Mouse (Mus musculus): Measurements from ENCODE around the gene Olfr745. TPM values are rescaled to one million over a fixed set of nuclear protein-coding genes. Genes with fewer than 3 reads are reported as not detected.

The Olfr745 gene
- not detected for total RNA-seq (2021)

DNA sequence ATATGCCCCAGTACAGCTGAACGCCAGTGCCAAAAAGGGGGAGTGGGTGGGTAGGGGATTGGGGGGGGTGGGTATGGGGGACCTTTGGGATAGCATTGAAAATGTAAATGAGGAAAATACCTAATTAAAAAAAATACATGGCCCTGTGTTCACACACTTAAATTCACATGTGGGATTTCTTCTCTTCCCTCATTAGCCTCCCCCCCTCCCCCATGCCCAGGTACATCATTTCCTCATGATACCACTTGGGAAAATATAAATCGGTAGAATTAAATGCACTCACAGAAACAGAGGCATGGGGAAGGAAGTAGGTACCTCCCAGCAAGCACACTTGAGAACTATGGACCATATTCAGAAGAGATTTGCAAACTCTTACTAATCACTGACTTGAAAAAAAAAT is at the start of gene Olfr745:
TSS of gene Olfr745 (plus strand) at position 301 of the 400 bp plus-strand sequence.
- no peak for DNase-seq
- intact Hi-C loops (cut with DNase I) = no loop called here

DNA sequence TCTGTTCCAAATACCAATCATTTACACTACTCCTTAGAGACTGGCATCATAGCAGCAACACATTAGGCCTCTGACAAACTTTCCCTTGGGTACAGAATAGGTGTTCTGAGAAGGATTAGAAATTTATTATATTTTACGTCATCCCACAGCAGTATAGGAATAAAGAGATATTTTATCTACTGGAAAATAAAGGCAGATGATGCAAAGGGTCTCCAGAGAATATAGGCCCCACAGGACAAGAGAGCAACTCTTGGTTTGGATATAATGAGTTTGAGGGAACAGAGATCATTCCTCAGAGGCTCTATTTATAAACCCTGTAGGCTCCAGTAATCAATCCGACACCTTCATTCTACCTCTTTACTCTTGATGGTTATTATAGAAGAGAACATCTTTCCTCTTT is 24.6 kb upstream of the Olfr745 start, which contains the start of gene Olfr744:
TSS of gene Olfr744 (plus strand) at position 301 of the 400 bp plus-strand sequence.
- intact Hi-C loops (cut with DNase I) = no loop called here
- DNase-seq = no peak

DNA sequence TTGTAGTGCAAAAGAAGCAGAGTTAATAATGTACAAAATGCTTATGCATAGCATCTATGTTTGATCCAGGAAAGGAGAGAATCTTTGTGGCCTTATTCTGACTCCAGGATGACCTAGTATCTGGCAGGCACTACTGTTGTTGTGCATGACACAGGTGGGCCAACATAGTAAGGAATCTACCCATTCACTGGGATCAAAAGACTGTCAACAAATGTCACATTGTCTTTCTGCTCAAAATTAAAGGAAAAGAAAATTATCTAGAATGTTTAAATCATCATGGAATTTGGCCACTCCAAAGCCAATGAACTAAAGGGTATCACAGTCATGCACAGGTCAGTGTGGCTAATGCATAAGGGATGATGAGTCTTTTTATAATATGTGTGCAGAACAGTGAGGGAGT is 7.6 kb downstream of the Olfr745 start, which contains the start of gene Olfr746:
TSS of gene Olfr746 (plus strand) at position 301 of the 400 bp plus-strand sequence.
- intact Hi-C loops (cut with DNase I) = no loop called here
- no peak for DNase-seq

DNA sequence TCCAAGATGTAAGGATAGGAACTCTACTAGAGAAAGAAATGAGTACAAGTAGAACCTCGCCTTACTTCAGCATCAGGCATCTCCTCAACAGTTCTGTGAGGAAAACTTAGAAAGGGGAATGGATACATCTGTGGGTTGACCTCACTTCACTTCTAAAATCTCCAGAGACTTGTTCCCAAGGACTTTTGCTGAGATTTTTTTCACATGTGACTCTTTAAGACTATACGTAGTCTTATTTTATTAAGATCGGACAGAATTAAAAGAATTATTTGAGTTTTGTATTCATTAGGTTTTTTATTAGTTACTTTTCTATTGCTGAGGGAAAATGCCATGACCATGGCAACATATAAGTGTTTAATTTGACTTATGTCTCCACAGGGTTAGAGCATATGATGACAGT is 53.9 kb downstream of the Olfr745 start, which contains the start of gene Olfr747:
TSS of gene Olfr747 (minus strand) at position 101 of the 400 bp plus-strand sequence.
- no peak for DNase-seq
- intact Hi-C loops (cut with DNase I) = no loop called here

Other genes starting within 250 kb of the Olfr745 start
- not detected for gene Olfr738, start 231.8 kb upstream of the Olfr745 start, total RNA-seq (2021)
- not detected for gene Olfr739, start 220.8 kb upstream of the Olfr745 start, total RNA-seq (2021)
- gene Olfr740, start 193.8 kb upstream of the Olfr745 start, total RNA-seq (2021) = not detected
- not detected for gene Olfr741, start 166.7 kb upstream of the Olfr745 start, total RNA-seq (2021)
- not detected for gene Olfr742, start 135.8 kb upstream of the Olfr745 start, total RNA-seq (2021)
- not detected for gene Olfr743, start 117.5 kb upstream of the Olfr745 start, total RNA-seq (2021)
- gene Olfr744, start 24.5 kb upstream of the Olfr745 start, total RNA-seq (2021) = not detected
- not detected for gene Olfr746, start 7.7 kb downstream of the Olfr745 start, total RNA-seq (2021)
- gene Olfr747, start 53.8 kb downstream of the Olfr745 start, total RNA-seq (2021) = not detected
- not detected for gene Olfr748, start 68.0 kb downstream of the Olfr745 start, total RNA-seq (2021)
- gene Olfr749, start 105.7 kb downstream of the Olfr745 start, total RNA-seq (2021) = not detected
- gene Ttc5, start 146.1 kb downstream of the Olfr745 start, total RNA-seq (2021) = 10 to 100 TPM; 22.9 to 26.8 TPM
- not detected for gene Ccnb1ip1, start 168.3 kb downstream of the Olfr745 start, total RNA-seq (2021)
- 10 to 100 TPM; 18.7 to 20.0 TPM for gene Parp2, start 168.5 kb downstream of the Olfr745 start, total RNA-seq (2021)
- 10 to 100 TPM; 10.9 to 11.6 TPM for gene Tep1, start 231.2 kb downstream of the Olfr745 start, total RNA-seq (2021)

All from heart, postnatal 10 days (tissue).